Mouse (Mus musculus) heart, adult 2 months (tissue): ENCODE measurements around the gene Gm17349. TPM values are rescaled to one million over a fixed set of nuclear protein-coding genes. Genes with fewer than 3 reads are reported as not detected.

Experiments used
- DNase-seq, 2 experiments: peaks; one replicate each; pipeline ENCODE4 v3.0.0; 2021
- H3K27ac ChIP-seq: fragments of 200-600 bp; 2 replicates; pipeline ENCODE4 v1.8.1; 2022
- H3K27me3 ChIP-seq: fragments of 200-500 bp; 2 replicates; pipeline ENCODE4 v1.6.1; 2012; ENCODE audit warnings: mild to moderate bottlenecking, low read length, inconsistent platforms, mixed read lengths; ENCODE audit not compliant: control insufficient read depth, insufficient read depth
- H3K36me3 ChIP-seq: fragments of 200-500 bp; 2 replicates; pipeline ENCODE4 v1.6.1; 2012; ENCODE audit warnings: low read length, inconsistent platforms; ENCODE audit not compliant: control insufficient read depth, insufficient read depth
- H3K4me1 ChIP-seq: fragments of 200-500 bp; 2 replicates; pipeline ENCODE4 v1.6.1; 2011; ENCODE audit warnings: low read length; ENCODE audit not compliant: control insufficient read depth, insufficient read depth
- H3K4me3 ChIP-seq: fragments of 200-600 bp; 2 replicates; pipeline ENCODE4 v1.8.1; 2022
- H3K79me2 ChIP-seq: fragments of 200-500 bp; replicated peaks from 2 replicates; pipeline ENCODE4 v1.6.1; 2012; ENCODE audit warnings: mild to moderate bottlenecking, inconsistent platforms, low read length, moderate library complexity, mixed read lengths; ENCODE audit not compliant: control insufficient read depth, insufficient read depth
- H3K9ac ChIP-seq: fragments of 200-500 bp; 2 replicates; pipeline ENCODE4 v1.6.1; 2012; ENCODE audit warnings: low read depth, mild to moderate bottlenecking, control low read depth, inconsistent platforms, low read length, mixed read lengths
- CTCF ChIP-seq: fragments of 200-600 bp; IDR thresholded peaks from 2 replicates; pipeline ENCODE4 v1.8.1; 2022; ENCODE audit warnings: antibody characterized with exemption, mild to moderate bottlenecking, moderate library complexity
- EP300 ChIP-seq: fragments of 200-500 bp; IDR thresholded peaks from 2 replicates; pipeline ENCODE4 v1.6.1; 2011; ENCODE audit warnings: low read depth, low read length, control low read depth; ENCODE audit not compliant: insufficient read depth
- POLR2A ChIP-seq: fragments of 200-500 bp; IDR thresholded peaks from 2 replicates; pipeline ENCODE4 v1.6.1; 2011; ENCODE audit warnings: mild to moderate bottlenecking, low read depth, low read length, control low read depth; ENCODE audit not compliant: insufficient read depth
- WGBS: fragments of 180-500 bp; shearing (Covaris S2); methylation state at CpG from one replicate; pipeline ENCODE4 v1.1.7; 2018; 5-methylcytosine and 5-hydroxymethylcytosine counted together
- intact Hi-C: fragments of 180-260 bp; cut with DNase I; formaldehyde crosslinking; loops from one replicate; pipeline ENCODE4 v1.15.1; 2025
- polyA plus RNA-seq: library from polyadenylated mRNA; depleted of rRNA; stranded (reverse); fragments of >200 nt; gene quantifications from 2 replicates; pipeline ENCODE4 v1.2.3, GENCODE M21; 2012; rRNA removed
- total RNA-seq, 2 experiments: library from RNA; stranded (reverse); gene quantifications; 2 replicates each; pipeline ENCODE4 v1.2.3; 2021

Gm17349 gene
- total and polyA plus RNA-seq, 3 experiments: 3.7 to 4.1 TPM; not detected in 1

DNA sequence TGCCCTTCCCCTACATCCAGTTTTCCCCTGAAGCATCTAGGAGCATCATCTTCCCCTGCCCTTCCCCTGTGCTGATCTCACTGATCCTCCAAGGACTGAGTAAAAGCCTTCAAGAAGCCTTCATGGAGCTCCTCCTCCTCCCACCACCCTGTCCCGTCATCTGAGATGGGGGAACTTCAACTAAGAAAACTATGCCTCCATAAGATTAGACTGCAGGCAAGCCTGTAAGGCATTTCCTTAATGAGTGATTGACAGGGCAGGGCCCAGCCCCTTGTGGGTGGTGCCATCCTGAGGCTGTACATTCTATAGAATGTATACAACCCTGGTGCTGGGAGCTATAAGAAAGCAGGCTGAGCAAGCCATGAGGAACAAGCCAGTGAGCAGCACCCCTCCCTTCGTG lies 46.9 kb downstream of the Gm17349 start:
- no peak overlapping the region for H3K27ac ChIP-seq
- no peaks in the 10 kb centered on the region for H3K36me3 ChIP-seq
- TF ChIP-seq CTCF (no peak), EP300 (no peak), POLR2A (no peak)
- no peak overlapping the region for H3K9ac ChIP-seq
- intact Hi-C loops: no loop called here
- no peak for DNase-seq
- no peaks in the 10 kb centered on the region; the same call in 1 of the 2 replicates for H3K27me3 ChIP-seq
- 53% methylated on average over 2 of the region's 2 CpGs for WGBS
- H3K79me2 ChIP-seq: no peaks in the 10 kb centered on the region
- no peaks in the 10 kb centered on the region for H3K4me1 ChIP-seq
- H3K4me3 ChIP-seq: no peak overlapping the region

DNA sequence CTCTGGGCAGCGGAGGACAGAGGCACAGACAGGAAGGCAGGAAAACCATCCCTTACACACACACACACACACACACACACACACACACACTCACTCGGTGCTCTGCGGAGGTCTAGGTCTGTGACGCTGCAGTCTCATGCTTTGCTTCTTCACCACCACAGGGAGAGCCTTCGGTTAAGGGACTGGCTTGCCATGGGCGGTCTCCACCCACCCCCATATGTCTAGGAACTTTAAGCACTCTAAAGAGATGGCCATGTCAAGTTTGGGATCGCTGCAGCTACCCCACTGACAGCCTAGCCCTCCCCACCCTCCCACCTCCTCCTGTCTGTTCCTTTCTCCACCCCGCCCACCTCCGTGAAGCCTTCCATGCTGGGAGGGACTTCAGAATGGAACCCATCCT lies 49.3 kb downstream of the Gm17349 start:
- Histone ChIP-seq H3K4me1 (no peaks in the 10 kb centered on the region), H3K4me3 (no peak overlapping the region), H3K36me3 (no peaks in the 10 kb centered on the region), H3K27me3 (no peaks in the 10 kb centered on the region; the same call in 1 of the 2 replicates), H3K27ac (no peak overlapping the region), H3K79me2 (no peaks in the 10 kb centered on the region), H3K9ac (no peak overlapping the region)
- no peak for TF ChIP-seq POLR2A
- TF ChIP-seq CTCF: no peak
- no peak for TF ChIP-seq EP300
- no peak for DNase-seq
- WGBS: 48% methylated on average over 9 of the region's 9 CpGs
- intact Hi-C loops: no loop called here

DNA sequence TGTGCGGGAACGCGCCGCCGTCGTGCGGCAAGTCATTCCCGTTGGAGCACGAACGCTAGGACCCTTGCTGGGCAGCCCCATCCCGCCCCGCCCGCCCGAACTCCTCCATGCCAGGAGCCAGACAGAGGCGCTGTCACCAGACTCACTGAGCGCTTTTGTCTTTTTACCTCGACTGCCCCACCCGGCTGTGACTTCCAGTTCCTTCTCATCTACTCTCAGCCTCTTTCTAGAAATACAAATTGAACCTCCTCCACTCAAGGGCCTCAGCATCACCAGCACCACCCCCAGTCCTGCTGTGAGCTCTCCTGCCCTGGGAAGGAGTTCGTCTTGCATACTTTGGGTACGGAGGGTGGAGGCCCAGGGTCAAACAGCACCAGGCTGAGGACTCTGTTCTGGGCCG lies 51.4 kb downstream of the Gm17349 start:
- Histone ChIP-seq H3K4me3 (no peak overlapping the region), H3K27ac (no peak overlapping the region), H3K36me3 (no peaks in the 10 kb centered on the region), H3K27me3 (no peaks in the 10 kb centered on the region; the same call in 1 of the 2 replicates), H3K9ac (no peak overlapping the region), H3K4me1 (no peaks in the 10 kb centered on the region; the same call in 1 of the 2 replicates), H3K79me2 (no peaks in the 10 kb centered on the region)
- WGBS: 23% methylated on average over 21 of the region's 21 CpGs
- no peak for DNase-seq
- TF ChIP-seq POLR2A: no peak
- TF ChIP-seq EP300: no peak
- no peak for TF ChIP-seq CTCF
- intact Hi-C loops: no loop called here

DNA sequence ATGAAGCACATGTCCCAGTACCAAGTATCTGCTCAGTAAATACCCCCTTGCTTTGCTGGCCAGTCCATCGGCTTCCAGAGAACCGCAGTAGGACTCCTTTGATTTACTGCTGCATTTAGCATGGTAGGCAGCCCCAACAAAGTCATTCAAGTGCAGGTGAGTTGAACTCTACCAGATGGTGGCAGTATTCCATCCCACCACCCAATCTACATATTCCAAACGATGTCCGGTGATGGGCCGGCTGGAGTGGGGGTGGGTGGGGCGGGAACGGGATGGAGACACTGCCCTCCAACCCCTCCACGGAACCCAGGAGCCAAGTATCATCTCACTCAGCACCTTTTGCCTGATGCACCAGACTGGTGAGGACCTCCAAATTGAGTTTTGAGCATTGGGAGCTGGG lies 52.0 kb downstream of the Gm17349 start:
- Histone ChIP-seq H3K9ac (no peak overlapping the region), H3K27ac (no peak overlapping the region), H3K79me2 (no peaks in the 10 kb centered on the region), H3K36me3 (no peaks in the 10 kb centered on the region), H3K4me1 (no peaks in the 10 kb centered on the region; the same call in 1 of the 2 replicates), H3K27me3 (no peaks in the 10 kb centered on the region; the same call in 1 of the 2 replicates), H3K4me3 (no peak overlapping the region)
- no peak for DNase-seq
- intact Hi-C loops: no loop called here
- TF ChIP-seq EP300: no peak
- peak; percentile 30 for TF ChIP-seq CTCF
- no peak for TF ChIP-seq POLR2A
- 21% methylated on average over 8 of the region's 8 CpGs for WGBS

Other genes starting within 250 kb of the Gm17349 start
- 1 to 10 TPM; 4.2 to 5.2 TPM for gene Nckap5l, start 247.7 kb downstream of the Gm17349 start, total RNA-seq
- 3.5 and 4.5 TPM in 2 replicates for gene Nckap5l, start 247.7 kb downstream of the Gm17349 start, polyA plus RNA-seq
- gene Bcdin3d, start 230.8 kb downstream of the Gm17349 start, total RNA-seq: 1 to 10 TPM; 2.5 to 3.1 TPM
- gene Bcdin3d, start 230.8 kb downstream of the Gm17349 start, polyA plus RNA-seq: 4.2 and 4.3 TPM in 2 replicates
- under 1 TPM; 0.07 to 0.39 TPM for gene Faim2, start 177.3 kb downstream of the Gm17349 start, total RNA-seq
- gene Faim2, start 177.3 kb downstream of the Gm17349 start, polyA plus RNA-seq: 0.26 and 0.53 TPM in 2 replicates
- under 1 TPM in 1 of 2 experiments, not detected in 1; 0.34 TPM for gene Aqp2, start 126.4 kb downstream of the Gm17349 start, total RNA-seq
- 0.23 and 0.26 TPM in 2 replicates for gene Aqp2, start 126.4 kb downstream of the Gm17349 start, polyA plus RNA-seq
- gene Aqp5, start 114.7 kb downstream of the Gm17349 start, total RNA-seq: under 1 TPM in 1 of 2 experiments, not detected in 1; 0.42 TPM
- gene Aqp5, start 114.7 kb downstream of the Gm17349 start, polyA plus RNA-seq: 0.91 and 7.2 TPM in 2 replicates
- under 1 TPM; 0.18 to 0.27 TPM for gene Aqp6, start 104.1 kb downstream of the Gm17349 start, total RNA-seq
- 0.08 and 0.18 TPM in 2 replicates for gene Aqp6, start 104.1 kb downstream of the Gm17349 start, polyA plus RNA-seq
- gene Racgap1, start 53.8 kb downstream of the Gm17349 start, total RNA-seq: 1 to 10 TPM; 1.5 to 1.9 TPM
- gene Racgap1, start 53.8 kb downstream of the Gm17349 start, polyA plus RNA-seq: 1.6 and 2.0 TPM in 2 replicates
- under 1 TPM; 0.42 to 0.50 TPM for gene Asic1, start 35.1 kb downstream of the Gm17349 start, total RNA-seq
- 1.3 TPM in 2 replicates for gene Asic1, start 35.1 kb downstream of the Gm17349 start, polyA plus RNA-seq
- 10 to 100 TPM; 20.1 to 20.6 TPM for gene Smarcd1, start 3.4 kb downstream of the Gm17349 start, total RNA-seq
- gene Smarcd1, start 3.4 kb downstream of the Gm17349 start, polyA plus RNA-seq: 39.0 and 58.0 TPM in 2 replicates
- gene Gpd1, start 12.0 kb upstream of the Gm17349 start, total RNA-seq: 10 to 100 TPM; 51.4 to 64.6 TPM
- gene Gpd1, start 12.0 kb upstream of the Gm17349 start, polyA plus RNA-seq: 125 and 177 TPM in 2 replicates
- 100 to 1,000 TPM; 215 to 236 TPM for gene Cox14, start 20.1 kb upstream of the Gm17349 start, total RNA-seq
- 326 and 358 TPM in 2 replicates for gene Cox14, start 20.1 kb upstream of the Gm17349 start, polyA plus RNA-seq
- gene Cers5, start 67.4 kb upstream of the Gm17349 start, total RNA-seq: 10 to 100 TPM; 17.4 to 17.9 TPM
- gene Cers5, start 67.4 kb upstream of the Gm17349 start, polyA plus RNA-seq: 21.6 and 27.9 TPM in 2 replicates
- gene Lima1, start 170.0 kb upstream of the Gm17349 start, total RNA-seq: 10 to 100 TPM; 15.7 to 16.7 TPM
- 8.8 and 13.4 TPM in 2 replicates for gene Lima1, start 170.0 kb upstream of the Gm17349 start, polyA plus RNA-seq